Mouse (Mus musculus): Measurements from ENCODE around the gene Tcf7.

Tcf7 gene

DNA sequence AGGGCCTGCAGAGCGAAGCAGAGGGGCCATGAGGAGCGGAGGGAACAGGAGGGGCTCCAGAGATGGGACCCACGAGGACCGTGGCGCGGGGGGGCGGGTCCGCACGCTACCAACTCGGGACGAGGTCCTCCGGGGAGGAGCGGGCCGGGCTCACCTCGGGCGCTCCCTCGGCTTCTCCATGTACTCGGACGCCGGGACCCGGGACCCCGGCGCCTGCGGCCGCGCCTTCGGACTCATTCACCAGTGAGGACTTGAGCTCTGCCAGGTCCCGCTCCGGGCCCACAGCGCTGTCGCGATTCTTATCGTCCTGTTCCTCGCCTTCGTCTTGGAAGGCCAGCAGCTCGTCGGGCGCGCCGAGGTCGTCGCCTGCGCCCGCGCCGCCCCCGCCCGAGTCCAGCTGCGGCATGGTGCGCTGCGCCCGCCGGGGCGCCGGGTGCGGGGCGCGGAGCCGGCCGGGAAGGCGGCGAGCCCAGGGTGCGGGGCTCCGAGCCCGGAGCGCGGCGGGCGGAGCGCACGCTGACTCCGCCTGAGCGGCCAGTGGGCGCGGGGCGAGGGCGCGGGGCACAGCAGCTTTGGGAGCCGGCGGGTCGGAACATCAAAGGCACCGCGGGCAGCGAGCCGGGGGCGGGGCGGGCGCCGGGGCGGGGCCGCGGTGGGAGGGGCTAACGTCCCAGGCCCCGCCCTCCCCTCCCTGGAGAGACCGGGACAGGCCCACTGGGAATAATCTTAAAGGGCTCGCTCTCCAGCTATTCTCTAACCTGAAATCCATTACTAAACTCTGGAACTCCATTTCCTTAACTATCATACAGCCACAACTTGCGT, at the start of gene Tcf7:
Tcf7 (minus strand) TSS at position 241 of the 822 bp plus-strand sequence.
- peak; percentile 95 for DNase-seq

DNA sequence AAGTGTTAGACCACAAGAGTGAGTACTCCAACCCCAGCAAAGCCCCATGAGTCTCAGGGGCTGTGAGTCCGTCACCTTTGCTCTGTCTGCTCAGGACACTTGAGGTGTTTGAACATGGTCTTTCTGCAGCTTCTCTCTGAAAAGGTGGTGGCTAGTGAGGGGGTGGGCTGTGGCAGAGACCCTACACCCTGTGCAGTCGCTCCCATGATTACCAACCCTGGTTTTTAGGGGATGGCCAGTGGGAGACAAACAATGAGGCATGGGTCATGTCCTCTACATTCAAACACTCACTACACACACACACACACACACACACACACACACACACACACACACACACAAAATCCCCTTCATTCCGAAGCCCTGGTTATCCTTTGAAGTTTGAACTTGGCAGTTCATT, 44.5 kb upstream of the Tcf7 start:
- DNase-seq, result no peak

DNA sequence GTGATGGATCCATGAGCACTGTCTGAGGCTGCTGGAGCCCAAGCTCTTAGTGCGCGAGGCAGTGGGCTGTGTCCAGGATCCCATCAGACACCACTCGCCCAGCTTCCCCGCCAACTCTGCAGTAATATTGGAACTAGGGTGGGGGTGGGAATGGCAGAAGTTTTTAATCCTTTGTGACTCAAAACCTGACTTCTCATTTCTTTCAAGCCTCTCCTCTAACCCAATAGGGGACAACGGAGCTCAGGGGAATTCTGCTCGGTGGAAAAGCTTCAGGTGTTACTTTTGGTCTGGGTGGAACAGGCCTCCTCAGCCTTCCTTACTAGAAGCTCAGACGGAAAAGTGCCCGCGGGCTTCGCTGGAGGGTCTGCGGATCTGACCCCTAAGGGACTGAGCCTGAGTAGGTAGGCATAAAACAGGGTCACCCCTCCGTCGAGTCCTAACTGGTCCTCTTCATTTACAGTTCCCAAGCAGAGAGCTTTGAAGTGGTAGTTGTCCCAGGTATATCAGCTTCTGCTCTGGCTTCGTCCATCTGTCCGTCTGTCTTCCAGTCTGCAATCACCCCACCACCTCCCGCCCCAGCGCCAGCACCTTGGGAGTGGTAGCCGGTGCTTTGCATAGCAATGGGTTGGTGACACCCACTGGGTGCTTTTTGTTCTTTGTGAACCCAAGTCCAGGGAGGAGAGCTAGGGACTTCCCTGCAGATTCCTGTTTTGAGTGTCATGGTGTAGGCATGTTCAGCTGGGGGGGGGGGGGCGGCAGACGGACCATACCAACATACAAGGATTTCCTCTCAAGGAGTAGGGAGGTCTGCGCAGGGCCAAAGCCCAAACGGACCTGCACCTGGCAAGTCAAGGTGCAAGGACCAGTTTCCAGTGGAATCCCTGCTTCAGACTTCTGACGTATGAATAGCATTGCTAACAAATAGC, 41.9 kb upstream of the Tcf7 start:
- DNase-seq, result no peak

DNA sequence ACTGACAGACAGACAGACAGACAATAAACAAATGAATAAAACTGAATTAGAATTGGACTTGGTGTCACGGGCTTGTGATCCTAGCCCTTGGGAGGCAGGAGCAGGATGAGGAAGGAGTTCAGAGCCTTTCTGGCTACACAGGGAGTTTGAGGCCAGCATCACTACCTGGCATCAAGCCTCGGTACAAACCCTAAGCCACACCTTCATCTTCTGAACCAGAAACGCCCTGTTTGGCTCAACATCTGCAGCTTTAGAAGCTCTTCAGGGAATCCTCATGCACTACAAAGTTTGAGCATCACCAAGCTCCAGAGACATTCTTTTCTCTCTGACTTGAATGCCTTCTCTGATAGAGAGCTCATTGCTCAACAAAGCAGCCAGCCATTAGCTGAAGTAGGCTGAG, 38.7 kb upstream of the Tcf7 start:
- no peak for DNase-seq

DNA sequence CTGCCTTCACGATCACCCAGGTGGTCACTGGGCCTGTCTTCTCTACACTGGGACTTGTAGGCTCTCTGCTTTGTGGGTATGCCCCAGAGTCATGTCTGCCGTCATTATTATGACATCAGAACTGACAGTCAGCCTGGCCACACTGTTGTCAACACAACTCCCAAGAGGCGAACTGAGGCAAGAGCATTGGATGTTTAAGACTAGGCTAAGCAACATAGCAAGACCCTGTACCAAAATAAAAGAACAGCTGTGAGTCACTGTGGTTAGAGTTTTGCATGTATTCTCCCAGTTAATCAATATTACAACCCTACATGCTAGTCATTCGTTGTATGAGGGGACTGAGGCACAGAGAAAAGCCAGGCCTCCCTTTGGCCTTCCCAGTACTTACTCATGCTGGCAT, 37.7 kb upstream of the Tcf7 start:
- DNase-seq, result no peak

DNA sequence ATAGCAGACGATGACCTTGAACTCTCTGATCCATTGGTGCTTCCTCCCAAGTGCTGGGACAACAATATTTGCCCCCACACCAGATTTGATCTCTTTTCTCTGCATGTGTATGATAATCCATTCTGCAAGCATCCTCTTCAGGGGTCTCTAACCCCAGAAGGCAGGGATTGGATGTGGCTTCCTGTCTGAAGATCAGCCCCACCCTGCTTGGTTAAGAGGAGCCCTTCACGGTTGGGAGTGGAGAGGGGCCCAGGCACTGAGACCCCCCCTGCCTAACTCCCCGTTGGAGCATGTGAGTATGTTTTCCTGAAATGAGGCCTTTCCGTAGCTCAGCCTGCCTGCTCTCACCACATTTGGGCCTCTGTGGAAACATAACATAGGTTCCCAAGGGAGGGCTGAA, 36.9 kb upstream of the Tcf7 start:
- no peak for DNase-seq

GRCm38 (mm10) chr11:52318445-52318844, 35.6 kb upstream of the Tcf7 start:
- DNase-seq, result no peak

GRCm38 (mm10) chr11:52314102-52314793, 31.4 kb upstream of the Tcf7 start:
- no peak for DNase-seq

GRCm38 (mm10) chr11:52310709-52311108, 27.9 kb upstream of the Tcf7 start:
- no peak for DNase-seq

DNA sequence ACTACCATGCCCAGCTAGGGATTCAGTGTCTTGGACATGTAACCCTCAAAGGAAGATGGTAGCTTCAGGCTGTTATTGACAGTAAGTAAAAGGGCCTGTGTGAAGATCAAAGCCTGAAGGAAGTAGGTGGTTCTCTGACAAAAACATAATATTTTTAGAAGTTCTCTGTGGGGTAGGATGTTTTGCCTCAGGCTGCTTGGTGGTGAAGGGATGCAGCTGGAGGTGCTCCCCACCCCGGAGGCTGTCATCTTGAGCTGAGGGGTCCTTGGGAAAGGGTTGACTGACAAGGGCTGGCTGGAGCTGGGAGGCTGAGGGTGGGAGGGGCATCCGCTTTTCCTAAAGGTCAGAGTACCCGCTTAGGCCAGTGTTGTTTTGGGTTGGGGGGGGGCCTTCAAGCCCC, 26.7 kb upstream of the Tcf7 start:
- no peak for DNase-seq

DNA sequence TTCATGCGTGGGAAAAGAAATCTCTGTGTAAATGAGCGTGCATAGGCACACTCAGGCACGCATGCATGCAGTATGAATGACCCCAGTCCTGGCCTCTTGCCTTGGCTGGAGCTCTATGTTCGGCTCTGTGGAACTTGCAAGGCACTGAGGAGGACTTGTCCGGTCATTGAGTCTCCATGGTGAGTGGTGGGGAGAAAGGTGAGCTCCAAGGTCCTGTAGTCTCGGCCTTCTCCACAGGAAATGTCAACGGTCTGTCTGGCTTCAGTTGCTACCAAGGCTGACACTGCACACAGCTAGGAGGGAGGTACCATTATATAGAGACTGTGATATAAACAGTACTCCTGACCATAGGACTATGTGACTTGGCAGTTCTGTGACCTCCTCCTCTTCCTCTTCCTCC, 23.6 kb upstream of the Tcf7 start:
- DNase-seq, result no peak

- no peak for DNase-seq
These were observed 22.5 kb upstream of the Tcf7 start for GRCm38 (mm10) chr11:52305266-52305665.

- no peak for DNase-seq
These were observed 19.9 kb upstream of the Tcf7 start for GRCm38 (mm10) chr11:52302668-52303067.

DNA sequence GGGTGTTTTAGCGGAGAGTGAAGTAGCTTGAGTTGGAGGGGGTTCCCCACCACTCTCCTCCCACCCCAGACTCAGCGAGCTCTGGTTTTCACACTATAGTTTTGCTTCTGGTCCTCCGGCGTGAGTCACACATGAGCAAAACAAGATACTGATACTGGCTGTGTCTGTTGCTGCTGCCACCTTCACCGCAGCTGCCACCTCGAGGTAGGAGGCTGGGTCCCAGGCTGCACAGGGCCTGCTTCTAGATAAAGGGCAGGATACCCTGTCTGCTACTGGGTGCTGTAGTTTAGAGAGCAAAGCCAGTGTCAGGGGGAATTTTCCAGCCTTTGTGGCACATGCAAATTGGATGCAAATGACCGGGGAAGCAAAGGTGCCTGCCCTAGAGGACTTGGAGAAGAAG, 16.9 kb upstream of the Tcf7 start:
- no peak for DNase-seq

DNA sequence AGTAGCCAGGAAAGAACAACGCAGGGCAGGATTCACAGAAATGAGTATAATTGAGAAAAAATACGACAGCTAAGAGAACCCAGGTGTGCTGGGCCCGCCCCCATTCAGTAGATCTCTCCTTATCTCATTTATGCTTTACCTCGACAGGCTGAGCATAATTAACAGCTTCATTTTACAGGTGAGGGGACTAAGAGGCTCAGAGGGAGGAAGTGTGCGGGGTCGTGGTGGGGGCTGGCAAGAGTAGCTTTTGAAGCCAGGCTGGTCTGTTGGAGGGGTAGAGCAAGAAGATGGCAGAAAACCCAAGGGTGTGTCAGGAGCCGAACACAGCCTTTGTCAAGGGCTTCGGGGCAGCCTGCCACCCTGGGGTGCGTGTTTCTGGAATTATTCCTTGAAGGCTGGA, 16.1 kb upstream of the Tcf7 start:
- DNase-seq, result no peak

DNA sequence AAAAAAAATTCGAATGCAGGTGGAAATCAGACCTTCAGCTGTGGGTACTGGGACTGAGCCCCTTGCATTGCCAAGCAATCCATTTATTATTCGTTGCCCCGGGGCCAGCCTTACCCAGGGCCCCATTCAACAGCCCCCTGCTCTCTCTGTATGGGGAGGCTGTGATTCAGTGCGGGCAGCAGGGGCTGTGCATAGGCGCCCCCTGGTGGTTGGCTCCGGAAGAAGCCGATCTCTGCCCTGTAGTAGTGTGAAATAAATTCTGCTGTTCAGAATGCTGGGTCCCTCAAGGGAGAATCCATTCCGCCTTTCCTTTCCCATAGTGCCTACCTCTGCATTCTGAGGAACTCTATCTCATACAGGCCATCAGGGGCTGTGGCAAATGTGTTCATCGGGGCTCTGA, 14.5 kb upstream of the Tcf7 start:
- peak; percentile 94 for DNase-seq

DNA sequence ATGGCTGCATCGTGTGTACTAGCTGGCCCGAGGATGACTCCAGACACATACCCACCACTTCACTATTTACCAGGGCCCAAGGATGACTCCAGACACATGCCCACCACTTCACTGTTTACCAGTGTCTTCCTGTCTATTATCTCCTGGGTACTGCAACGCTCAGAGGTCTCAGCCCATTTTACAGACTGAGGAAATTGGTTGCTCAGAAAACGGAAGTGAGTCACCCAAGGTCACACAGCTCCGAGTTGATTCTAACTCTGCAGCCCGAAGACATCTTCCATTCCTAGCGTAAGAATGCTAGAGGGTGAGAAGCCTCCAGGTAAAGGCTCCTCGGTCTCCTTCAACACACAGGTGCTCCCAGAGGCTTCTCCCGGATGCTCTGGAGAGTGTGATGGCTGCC, 11.3 kb upstream of the Tcf7 start:
- no peak for DNase-seq

DNA sequence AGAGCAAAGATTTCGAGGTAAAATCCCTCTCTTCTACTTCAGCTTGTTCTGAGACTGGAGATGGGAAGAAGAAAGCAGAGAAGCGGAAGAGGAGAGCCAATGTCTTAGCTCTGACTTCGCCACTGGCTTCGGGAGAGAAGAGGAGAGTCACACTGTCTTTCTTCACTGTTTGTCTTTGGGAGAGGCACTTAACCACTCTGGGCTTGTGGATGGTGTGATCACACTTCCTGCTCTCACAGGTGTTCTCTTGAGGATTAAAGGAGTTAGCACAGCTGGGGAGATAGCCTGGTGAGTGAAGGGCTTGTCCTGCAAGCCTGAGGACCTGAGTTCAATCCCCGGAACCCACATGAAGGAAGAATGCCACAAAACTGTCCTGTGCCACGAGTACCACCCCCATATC, 10.1 kb upstream of the Tcf7 start:
- DNase-seq, result no peak

- DNase-seq, result no peak
These were observed 9.5 kb upstream of the Tcf7 start for GRCm38 (mm10) chr11:52292346-52292745.

DNA sequence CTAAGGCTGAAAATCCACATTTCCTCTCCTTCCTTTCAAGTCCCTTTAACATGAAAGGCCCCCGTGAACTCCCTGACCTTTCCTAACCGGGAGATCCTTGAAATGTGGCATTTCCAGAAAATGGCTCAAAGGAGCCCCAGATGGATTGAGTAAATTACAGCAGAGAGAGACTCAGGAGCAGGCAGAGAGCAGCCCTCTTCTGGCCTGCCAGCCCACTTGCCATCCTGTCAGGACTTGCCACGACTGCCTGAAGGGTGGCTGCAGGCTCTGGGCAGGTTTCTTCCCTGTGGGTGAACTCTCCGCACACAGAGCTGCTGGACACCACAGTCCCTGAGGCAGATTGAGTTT, 4.1 kb upstream of the Tcf7 start:
- no peak for DNase-seq

- DNase-seq, result no peak
These were observed 3.6 kb upstream of the Tcf7 start for GRCm38 (mm10) chr11:52286301-52286957.

GRCm38 (mm10) chr11:52283596-52284571, 1.1 kb upstream of the Tcf7 start:
- peak; percentile 97 for DNase-seq

Measured in heart, adult 11 months (tissue).